Mouse (Mus musculus): ENCODE measurements around the gene Naxd. TPM values are rescaled to one million over a fixed set of nuclear protein-coding genes. Genes with fewer than 3 reads are reported as not detected.
A peak's percentile ranks its signal among the peaks of the same experiment; 100 is the strongest.

Naxd gene
- total and polyA plus RNA-seq, 2 experiments from 2014 or later: 66.3 to 71.6 TPM

DNA sequence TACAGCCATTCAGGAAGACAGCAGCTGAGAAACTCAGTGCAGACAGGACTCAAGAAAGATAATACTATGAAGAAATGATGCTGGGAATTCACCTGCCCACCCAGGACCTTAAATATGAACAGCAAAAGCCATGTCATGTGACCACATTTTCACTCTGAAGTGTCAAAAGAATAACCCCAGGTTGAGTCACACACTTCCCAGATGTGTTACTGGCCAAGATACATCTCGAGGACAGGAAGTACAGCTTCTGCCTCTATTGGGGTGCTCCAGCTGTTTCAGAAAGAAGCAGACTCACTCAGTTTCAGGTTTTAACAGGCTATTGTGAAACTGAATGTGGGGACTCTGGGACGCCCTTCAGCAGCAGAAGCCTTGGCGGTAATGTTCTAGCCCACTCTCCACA lies 44.7 kb upstream of the Naxd start:
- WGBS: 74% methylated on average over 3 of the region's 3 CpGs

DNA sequence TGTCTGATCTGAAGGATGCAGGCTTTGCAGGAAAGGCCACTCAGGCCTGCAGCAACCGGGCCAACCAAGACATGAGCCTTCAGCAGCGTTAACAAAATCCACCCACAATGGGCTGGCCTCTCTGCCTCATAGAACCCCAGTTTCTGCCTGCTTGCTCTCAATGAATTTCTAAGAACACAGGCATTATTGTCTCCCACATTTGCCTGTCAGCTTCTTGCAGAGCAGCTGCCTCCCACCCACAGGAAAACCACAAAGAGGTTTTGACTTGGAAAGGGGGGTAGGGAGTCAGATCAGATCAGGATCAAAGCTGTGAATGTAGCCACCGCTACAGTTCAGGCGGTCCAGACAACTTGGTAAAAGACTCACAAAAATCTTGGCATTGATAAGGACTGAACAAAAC lies 44.3 kb upstream of the Naxd start:
- peaks cover 18% of the 10 kb centered on the region for H3K4me1 ChIP-seq (ENCODE audit: control insufficient read depth, insufficient read depth)
- ATAC-seq (ENCODE audit: insufficient read depth, low read depth): no peak
- 66% methylated on average over 4 of the region's 4 CpGs for WGBS

More for the DNA sequence above, 44.7 kb upstream of the Naxd start:
- H3K9me3 ChIP-seq (replicated peaks; ENCODE audit: control insufficient read depth, low read length): no peaks in the 10 kb centered on the region
- DNase-seq (ENCODE audit: low spot score) (no peak), ATAC-seq (ENCODE audit: insufficient read depth, low read depth) (no peak)
- no peak overlapping the region for H3K4me3 ChIP-seq (ENCODE audit: low read depth, low read length)
- TF ChIP-seq EP300 (IDR thresholded peaks at IDR 0.05; ENCODE audit: low read depth) (no peak), CTCF (IDR thresholded peaks at IDR 0.05; ENCODE audit: low read depth) (no peak)
- H3K4me2 ChIP-seq (ENCODE audit: low read depth, low read length): no peak overlapping the region
- H3K27ac ChIP-seq (ENCODE audit: low read depth): 0 out of 2 replicates have a peak overlapping the region, but pooled peaks have one; percentile 23
- H3K27me3 ChIP-seq (ENCODE audit: control insufficient read depth, insufficient read depth, low read length): no peaks in the 10 kb centered on the region
- peaks cover 22% of the 10 kb centered on the region for H3K36me3 ChIP-seq (replicated peaks; ENCODE audit: control insufficient read depth, insufficient read depth, low read length)
- H3K9ac ChIP-seq (replicated peaks; ENCODE audit: low read depth, low read length): no peak overlapping the region
- H3K4me1 ChIP-seq (ENCODE audit: control insufficient read depth, insufficient read depth): peaks cover 13% of the 10 kb centered on the region

DNA sequence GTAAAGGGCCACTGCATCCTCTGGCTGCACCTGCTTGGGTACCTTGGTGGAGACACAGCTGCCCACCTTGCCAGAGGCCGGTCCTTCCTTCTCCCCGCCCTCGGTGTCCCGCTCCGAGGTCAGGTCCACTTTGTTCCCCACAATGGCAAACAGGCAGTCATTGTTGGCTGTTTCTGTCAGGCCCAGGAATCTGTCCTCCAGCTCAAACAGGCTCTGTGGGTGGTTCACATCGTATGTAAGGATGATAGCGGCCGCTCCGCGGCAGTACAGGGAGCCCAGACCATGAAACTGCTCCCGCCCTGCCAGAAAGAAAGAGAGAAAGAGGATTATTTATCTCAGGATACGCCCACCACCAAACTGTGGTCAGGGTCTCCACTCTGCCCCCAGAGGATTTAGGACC lies 43.1 kb upstream of the Naxd start:
- Histone ChIP-seq H3K4me1 (ENCODE audit: control insufficient read depth, insufficient read depth) (peaks cover 28% of the 10 kb centered on the region), H3K36me3 (replicated peaks; ENCODE audit: control insufficient read depth, insufficient read depth, low read length) (peaks cover 7% of the 10 kb centered on the region; the same call in 1 of the 2 replicates), H3K27me3 (ENCODE audit: control insufficient read depth, insufficient read depth, low read length) (no peaks in the 10 kb centered on the region), H3K9ac (replicated peaks; ENCODE audit: low read depth, low read length) (no peak overlapping the region), H3K4me3 (ENCODE audit: low read depth, low read length) (no peak overlapping the region), H3K9me3 (replicated peaks; ENCODE audit: control insufficient read depth, low read length) (no peaks in the 10 kb centered on the region), H3K4me2 (ENCODE audit: low read depth, low read length) (no peak overlapping the region), H3K27ac (ENCODE audit: low read depth) (no peak overlapping the region)
- 70% methylated on average over 12 of the region's 12 CpGs for WGBS
- ATAC-seq (ENCODE audit: insufficient read depth, low read depth): no peak
- no peak for TF ChIP-seq CTCF (IDR thresholded peaks at IDR 0.05; ENCODE audit: low read depth)
- no peak for TF ChIP-seq EP300 (IDR thresholded peaks at IDR 0.05; ENCODE audit: low read depth)
- DNase-seq (ENCODE audit: low spot score): no peak

More for the DNA sequence above, 44.3 kb upstream of the Naxd start:
- Histone ChIP-seq H3K9me3 (replicated peaks; ENCODE audit: control insufficient read depth, low read length) (no peaks in the 10 kb centered on the region), H3K4me3 (ENCODE audit: low read depth, low read length) (no peak overlapping the region), H3K4me2 (ENCODE audit: low read depth, low read length) (no peak overlapping the region), H3K36me3 (replicated peaks; ENCODE audit: control insufficient read depth, insufficient read depth, low read length) (peaks cover 18% of the 10 kb centered on the region), H3K9ac (replicated peaks; ENCODE audit: low read depth, low read length) (no peak overlapping the region), H3K27ac (ENCODE audit: low read depth) (no peak overlapping the region), H3K27me3 (ENCODE audit: control insufficient read depth, insufficient read depth, low read length) (no peaks in the 10 kb centered on the region)
- TF ChIP-seq EP300 (IDR thresholded peaks at IDR 0.05; ENCODE audit: low read depth) (no peak), CTCF (IDR thresholded peaks at IDR 0.05; ENCODE audit: low read depth) (no peak)
- no peak for DNase-seq (ENCODE audit: low spot score)

DNA sequence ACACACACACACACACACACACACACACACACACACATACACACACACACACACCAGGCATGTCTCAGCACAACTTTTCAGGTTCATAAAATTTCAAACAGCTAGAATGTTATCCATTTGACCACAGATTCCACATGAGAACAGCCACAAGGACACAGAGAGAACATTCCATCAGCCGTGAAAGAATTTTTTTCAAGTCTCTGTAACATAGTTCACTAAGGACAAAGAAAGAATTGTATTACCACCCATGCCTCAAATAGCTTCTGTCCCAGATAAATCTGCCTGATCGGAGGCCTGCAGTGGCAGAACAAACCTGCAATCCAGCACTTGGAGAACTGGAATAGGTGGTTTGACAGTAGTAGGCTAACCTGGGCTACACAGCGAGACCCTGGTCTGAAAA lies 40.0 kb upstream of the Naxd start:
- no peaks in the 10 kb centered on the region for H3K9me3 ChIP-seq (replicated peaks; ENCODE audit: control insufficient read depth, low read length)
- TF ChIP-seq CTCF (IDR thresholded peaks at IDR 0.05; ENCODE audit: low read depth) (no peak), EP300 (IDR thresholded peaks at IDR 0.05; ENCODE audit: low read depth) (no peak)
- peaks cover 7% of the 10 kb centered on the region; the same call in 1 of the 2 replicates for H3K36me3 ChIP-seq (replicated peaks; ENCODE audit: control insufficient read depth, insufficient read depth, low read length)
- peak overlapping the region; percentile 46; the same call in 1 of the 2 replicates for H3K9ac ChIP-seq (replicated peaks; ENCODE audit: low read depth, low read length)
- H3K4me3 ChIP-seq (ENCODE audit: low read depth, low read length): no peak overlapping the region
- peak overlapping the region; percentile 92 for H3K27ac ChIP-seq (ENCODE audit: low read depth)
- peak; percentile 73 for DNase-seq (ENCODE audit: low spot score)
- peak; percentile 72 for ATAC-seq (ENCODE audit: insufficient read depth, low read depth)
- peaks cover 32% of the 10 kb centered on the region for H3K4me1 ChIP-seq (ENCODE audit: control insufficient read depth, insufficient read depth)
- WGBS: 48% methylated on average over 3 of the region's 3 CpGs
- no peak overlapping the region for H3K4me2 ChIP-seq (ENCODE audit: low read depth, low read length)
- H3K27me3 ChIP-seq (ENCODE audit: control insufficient read depth, insufficient read depth, low read length): no peaks in the 10 kb centered on the region

DNA sequence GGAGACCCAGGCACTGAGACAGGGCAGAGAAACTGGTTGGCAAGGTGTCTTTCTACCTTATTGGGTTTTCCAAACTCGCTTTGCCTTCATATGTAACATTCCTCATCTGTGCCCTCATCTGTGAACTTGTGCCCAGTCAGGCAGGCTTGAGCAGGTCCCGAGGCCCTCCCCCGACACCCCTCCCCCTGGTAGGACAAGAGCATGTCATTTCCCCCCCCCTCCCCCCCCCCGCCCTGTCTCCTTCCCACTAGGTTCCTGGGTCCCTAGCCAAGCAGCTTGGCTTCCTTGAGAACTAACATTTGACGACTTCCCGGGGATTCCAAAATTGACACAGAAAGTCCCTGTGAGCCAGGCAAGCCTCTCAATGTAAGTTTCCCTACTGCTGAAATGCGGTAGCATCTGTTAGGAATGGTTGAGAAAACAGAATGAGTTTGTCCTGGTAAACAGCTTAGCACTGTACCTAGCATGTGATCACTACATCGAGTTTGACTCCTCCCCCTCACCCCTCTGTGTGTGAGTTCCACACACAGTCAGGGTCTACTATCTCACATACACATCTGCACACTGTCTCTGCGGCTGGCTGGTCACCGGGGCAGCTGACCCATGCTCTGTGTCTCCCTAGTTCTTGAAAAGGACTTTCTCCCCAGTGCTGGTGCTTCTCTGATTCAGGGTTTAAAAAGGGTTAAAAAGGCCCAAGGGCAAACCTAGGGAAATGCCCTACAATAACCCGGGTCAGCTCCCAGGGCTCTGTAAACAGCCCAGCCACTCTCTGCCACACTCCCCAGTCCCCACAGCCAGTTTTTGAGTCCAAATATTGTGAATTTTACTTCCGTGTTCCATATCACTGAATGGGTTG lies 39.1 kb upstream of the Naxd start:
- no peaks in the 10 kb centered on the region for H3K27me3 ChIP-seq (ENCODE audit: control insufficient read depth, insufficient read depth, low read length)
- H3K27ac ChIP-seq (ENCODE audit: low read depth): peak overlapping the region; percentile 92
- TF ChIP-seq EP300 (IDR thresholded peaks at IDR 0.05; ENCODE audit: low read depth) (no peak), CTCF (IDR thresholded peaks at IDR 0.05; ENCODE audit: low read depth) (no peak)
- peaks cover 7% of the 10 kb centered on the region; the same call in 1 of the 2 replicates for H3K36me3 ChIP-seq (replicated peaks; ENCODE audit: control insufficient read depth, insufficient read depth, low read length)
- DNase-seq (ENCODE audit: low spot score): no peak
- peak overlapping the region; percentile 46; the same call in 1 of the 2 replicates for H3K9ac ChIP-seq (replicated peaks; ENCODE audit: low read depth, low read length)
- no peak overlapping the region for H3K4me3 ChIP-seq (ENCODE audit: low read depth, low read length)
- no peak overlapping the region for H3K4me2 ChIP-seq (ENCODE audit: low read depth, low read length)
- H3K4me1 ChIP-seq (ENCODE audit: control insufficient read depth, insufficient read depth): peaks cover 38% of the 10 kb centered on the region
- peak; percentile 37; the same call in 1 of the 2 replicates for ATAC-seq (ENCODE audit: insufficient read depth, low read depth)
- H3K9me3 ChIP-seq (replicated peaks; ENCODE audit: control insufficient read depth, low read length): no peaks in the 10 kb centered on the region
- 34% methylated on average over 12 of the region's 12 CpGs for WGBS

All from heart, postnatal 0 days (tissue).